Mouse (Mus musculus) kidney, adult 18-20 months (tissue): ENCODE data around the gene Dock10.

ENCODE experiments used
- DNase-seq: peaks from one replicate; pipeline ENCODE4 v3.0.0; 2021

The Dock10 gene

GRCm38 (mm10) chr1:80453971-80454370 is 304.4 kb downstream of the Dock10 start:
- DNase-seq = no peak

GRCm38 (mm10) chr1:80451914-80452549 is 306.3 kb downstream of the Dock10 start:
- DNase-seq = no peak
